Mouse (Mus musculus) testis, adult 2 months (tissue): ENCODE results near the gene Dgkq.
A peak's percentile ranks its signal among the peaks of the same experiment; 100 is the strongest.

Experiments
- CTCF ChIP-seq: fragments of 200-500 bp; IDR thresholded peaks from 2 replicates; pipeline ENCODE4 v1.5.1; 2012; ENCODE audit warnings: low read depth, mild to moderate bottlenecking, inconsistent platforms, low read length, moderate library complexity; ENCODE audit not compliant: control insufficient read depth, insufficient read depth, insufficient replicate concordance
- POLR2A ChIP-seq: fragments of 200-500 bp; IDR thresholded peaks from 2 replicates; pipeline ENCODE4 v1.6.1; 2012; ENCODE audit warnings: low read depth, mild to moderate bottlenecking, inconsistent platforms, low read length, moderate library complexity; ENCODE audit not compliant: control insufficient read depth

- peak; percentile 41; the same call in 1 of the 2 replicates for TF ChIP-seq CTCF
- TF ChIP-seq POLR2A = no peak
Observed at GRCm38 (mm10) chr5:108670785-108671184, 1.3 kb upstream of the Dgkq start.
